Mouse (Mus musculus) heart, embryonic 13.5 days (tissue): ENCODE results near the gene Cdk4. TPM values are rescaled to one million over a fixed set of nuclear protein-coding genes. Genes with fewer than 3 reads are reported as not detected.

ENCODE experiments used
- ATAC-seq: fragments of 200-750 bp; cut with Nextera tagmentation; 2 replicates; pipeline ENCODE4 v1.8.0; 2017; ENCODE audit warnings: moderate TSS enrichment; ENCODE audit not compliant: insufficient number of reproducible peaks, low FRiP score, low TSS enrichment; ENCODE audit errors: extremely low read depth
- H3K27ac ChIP-seq: fragments of 300-500 bp; sonication (generic); replicated peaks from 2 replicates; pipeline ENCODE4 v1.5.1; 2015; ENCODE audit warnings: moderate library complexity, mild to moderate bottlenecking, inconsistent platforms
- H3K27me3 ChIP-seq: fragments of 300-500 bp; sonication (generic); replicated peaks from 2 replicates; pipeline ENCODE4 v1.6.1; 2015; ENCODE audit warnings: mild to moderate bottlenecking, inconsistent platforms
- H3K36me3 ChIP-seq: fragments of 300-500 bp; sonication (generic); 2 replicates; pipeline ENCODE4 v1.6.1; 2015; ENCODE audit warnings: mild to moderate bottlenecking, inconsistent platforms
- H3K4me1 ChIP-seq: fragments of 300-500 bp; sonication (generic); 2 replicates; pipeline ENCODE4 v1.6.1; 2015; ENCODE audit warnings: inconsistent platforms
- H3K4me2 ChIP-seq: fragments of 300-500 bp; sonication (generic); 2 replicates; pipeline ENCODE4 v1.6.1; 2015; ENCODE audit warnings: inconsistent platforms, mild to moderate bottlenecking, moderate library complexity
- H3K4me3 ChIP-seq: fragments of 300-500 bp; sonication (generic); 2 replicates; pipeline ENCODE4 v1.5.1; 2015; ENCODE audit warnings: moderate library complexity, mild to moderate bottlenecking, inconsistent platforms
- H3K9ac ChIP-seq: fragments of 300-500 bp; sonication (generic); 2 replicates; pipeline ENCODE4 v1.6.1; 2015; ENCODE audit warnings: inconsistent platforms, mild to moderate bottlenecking, moderate library complexity
- H3K9me3 ChIP-seq: fragments of 300-500 bp; sonication (generic); 2 replicates; pipeline ENCODE4 v1.6.1; 2016; ENCODE audit warnings: inconsistent platforms
- WGBS: fragments of 180-500 bp; shearing (Covaris S2); methylation state at CpG from one replicate; pipeline ENCODE4 v1.1.7; 2015; ENCODE audit warnings: mixed read lengths; 5-methylcytosine and 5-hydroxymethylcytosine counted together
- polyA plus RNA-seq: library from polyadenylated mRNA; unstranded; fragments of >200 nt; fragmentation: Nextera tagmentation; extraction: Ambion mirVana; gene quantifications from 2 replicates; pipeline ENCODE4 v1.2.1, GENCODE M21; 2015

Cdk4 gene
- polyA plus RNA-seq, 1 experiment from 2014 or later = 1,002 TPM

GRCm38 (mm10) chr10:127090560-127091411 lies 27.5 kb downstream of the Cdk4 start:
- WGBS = 8% methylated on average over 57 of the region's 57 CpGs
- Histone ChIP-seq H3K4me1 (peaks cover 29% of the 10 kb centered on the region), H3K4me2 (peak overlapping the region; percentile 43), H3K9me3 (no peaks in the 10 kb centered on the region), H3K27ac (no peak overlapping the region), H3K27me3 (peaks cover 78% of the 10 kb centered on the region), H3K36me3 (peaks cover 5% of the 10 kb centered on the region; the same call in 1 of the 2 replicates), H3K9ac (no peak overlapping the region), H3K4me3 (peak overlapping the region; percentile 31)
- no peak for ATAC-seq

GRCm38 (mm10) chr10:127091507-127092396 lies 28.4 kb downstream of the Cdk4 start:
- Histone ChIP-seq H3K4me2 (peak overlapping the region; percentile 43), H3K9me3 (no peaks in the 10 kb centered on the region), H3K36me3 (peaks cover 15% of the 10 kb centered on the region), H3K4me1 (peaks cover 29% of the 10 kb centered on the region), H3K4me3 (peak overlapping the region; percentile 31), H3K27ac (no peak overlapping the region), H3K27me3 (peaks cover 73% of the 10 kb centered on the region), H3K9ac (no peak overlapping the region)
- ATAC-seq = no peak
- WGBS = 13% methylated on average over 51 of the region's 51 CpGs

- peaks cover 25% of the 10 kb centered on the region for H3K36me3 ChIP-seq
- WGBS = 41% methylated on average over 4 of the region's 4 CpGs
- no peak overlapping the region for H3K9ac ChIP-seq
- H3K9me3 ChIP-seq = no peaks in the 10 kb centered on the region
- no peak overlapping the region for H3K27ac ChIP-seq
- ATAC-seq = no peak
- H3K27me3 ChIP-seq = peaks cover 63% of the 10 kb centered on the region
- no peak overlapping the region for H3K4me3 ChIP-seq
- peaks cover 29% of the 10 kb centered on the region for H3K4me1 ChIP-seq
- H3K4me2 ChIP-seq = no peak overlapping the region
These were observed 29.4 kb downstream of the Cdk4 start for GRCm38 (mm10) chr10:127092742-127093141.

GRCm38 (mm10) chr10:127094382-127094802 lies 31.1 kb downstream of the Cdk4 start:
- WGBS = 32% methylated on average over 7 of the region's 7 CpGs
- Histone ChIP-seq H3K36me3 (peaks cover 41% of the 10 kb centered on the region), H3K27ac (0 out of 2 replicates have a peak overlapping the region, but pooled peaks have one; percentile 2), H3K4me2 (no peak overlapping the region), H3K9me3 (no peaks in the 10 kb centered on the region), H3K4me3 (no peak overlapping the region), H3K9ac (no peak overlapping the region), H3K4me1 (peaks cover 29% of the 10 kb centered on the region), H3K27me3 (peaks cover 46% of the 10 kb centered on the region)
- no peak for ATAC-seq

- H3K4me2 ChIP-seq = no peak overlapping the region
- H3K9ac ChIP-seq = no peak overlapping the region
- H3K4me1 ChIP-seq = peaks cover 15% of the 10 kb centered on the region
- H3K9me3 ChIP-seq = no peaks in the 10 kb centered on the region
- no peak overlapping the region for H3K27ac ChIP-seq
- peaks cover 5% of the 10 kb centered on the region for H3K27me3 ChIP-seq
- no peak overlapping the region for H3K4me3 ChIP-seq
- H3K36me3 ChIP-seq = peaks cover 48% of the 10 kb centered on the region
- no peak for ATAC-seq
- WGBS = 72% methylated on average over 20 of the region's 20 CpGs
These were observed 35.2 kb downstream of the Cdk4 start for GRCm38 (mm10) chr10:127098514-127098913.

- Histone ChIP-seq H3K27me3 (no peaks in the 10 kb centered on the region), H3K9ac (no peak overlapping the region), H3K9me3 (no peaks in the 10 kb centered on the region), H3K36me3 (peaks cover 48% of the 10 kb centered on the region), H3K27ac (no peak overlapping the region), H3K4me1 (peaks cover 12% of the 10 kb centered on the region), H3K4me3 (no peak overlapping the region), H3K4me2 (no peak overlapping the region)
- WGBS = 74% methylated on average over 10 of the region's 10 CpGs
- no peak for ATAC-seq
These were observed 35.9 kb downstream of the Cdk4 start for GRCm38 (mm10) chr10:127099191-127099590.

DNA sequence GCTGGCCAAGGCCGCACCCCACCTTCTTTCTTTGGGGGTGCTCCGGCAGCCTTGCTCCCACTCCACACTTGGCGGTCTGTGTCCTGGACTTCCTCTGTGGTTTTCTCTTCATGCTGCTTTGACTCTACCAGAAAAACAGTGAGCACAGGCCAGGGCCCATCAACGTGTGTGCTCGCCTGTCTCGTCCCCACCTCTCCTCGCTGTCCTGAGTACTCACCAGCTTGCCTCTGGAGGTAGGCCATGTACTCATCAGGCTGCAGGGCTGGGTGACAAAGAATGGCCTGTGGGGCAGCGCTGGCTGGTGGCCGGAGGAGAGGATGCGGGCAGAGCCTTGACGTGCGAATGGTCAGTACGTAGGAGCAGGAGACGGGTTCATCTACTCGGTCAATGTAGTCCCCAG lies 36.5 kb downstream of the Cdk4 start:
- WGBS = 91% methylated on average over 15 of the region's 15 CpGs

GRCm38 (mm10) chr10:127100414-127100813 lies 37.1 kb downstream of the Cdk4 start:
- Histone ChIP-seq H3K4me1 (peaks cover under 1% of the 10 kb centered on the region; the same call in 1 of the 2 replicates), H3K4me2 (no peak overlapping the region), H3K9ac (no peak overlapping the region), H3K27me3 (no peaks in the 10 kb centered on the region), H3K36me3 (peaks cover 49% of the 10 kb centered on the region), H3K9me3 (no peaks in the 10 kb centered on the region), H3K27ac (no peak overlapping the region), H3K4me3 (no peak overlapping the region)
- 67% methylated on average over 8 of the region's 8 CpGs for WGBS
- ATAC-seq = no peak

More for the DNA sequence above, 36.5 kb downstream of the Cdk4 start:
- H3K27me3 ChIP-seq = no peaks in the 10 kb centered on the region
- H3K4me3 ChIP-seq = no peak overlapping the region
- peaks cover 6% of the 10 kb centered on the region for H3K4me1 ChIP-seq
- no peak overlapping the region for H3K9ac ChIP-seq
- peaks cover 48% of the 10 kb centered on the region for H3K36me3 ChIP-seq
- no peak overlapping the region for H3K27ac ChIP-seq
- H3K9me3 ChIP-seq = no peaks in the 10 kb centered on the region
- H3K4me2 ChIP-seq = no peak overlapping the region
- ATAC-seq = no peak

- WGBS = 77% methylated on average over 6 of the region's 6 CpGs
- Histone ChIP-seq H3K9me3 (no peaks in the 10 kb centered on the region), H3K4me1 (no peaks in the 10 kb centered on the region), H3K27ac (no peak overlapping the region), H3K4me3 (no peak overlapping the region), H3K27me3 (no peaks in the 10 kb centered on the region), H3K9ac (no peak overlapping the region), H3K36me3 (peaks cover 46% of the 10 kb centered on the region), H3K4me2 (no peak overlapping the region)
- ATAC-seq = no peak
These were observed 37.8 kb downstream of the Cdk4 start for GRCm38 (mm10) chr10:127101151-127101550.

DNA sequence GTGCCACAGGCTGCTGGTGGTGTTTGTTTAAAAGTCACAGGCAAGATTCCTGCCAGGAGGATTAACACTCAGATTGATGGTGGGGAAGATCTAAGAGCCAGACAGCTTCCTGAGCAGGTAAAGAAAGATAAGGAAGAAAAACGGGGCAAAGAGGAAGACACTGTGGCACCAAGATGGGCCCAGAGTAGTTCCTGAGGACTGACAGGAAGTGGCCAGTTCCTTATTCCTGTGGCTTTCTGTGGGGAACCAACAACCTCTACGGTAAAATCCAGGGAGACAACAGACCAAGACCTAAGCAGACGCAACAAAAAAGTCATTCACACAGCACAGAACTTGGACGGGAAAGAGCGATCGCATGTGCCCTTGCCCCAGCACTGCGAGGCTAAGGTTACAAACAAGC lies 40.3 kb downstream of the Cdk4 start:
- Histone ChIP-seq H3K27me3 (no peaks in the 10 kb centered on the region), H3K4me3 (no peak overlapping the region), H3K9ac (no peak overlapping the region), H3K9me3 (no peaks in the 10 kb centered on the region), H3K4me1 (no peaks in the 10 kb centered on the region), H3K4me2 (no peak overlapping the region), H3K36me3 (peaks cover 33% of the 10 kb centered on the region), H3K27ac (no peak overlapping the region)
- no peak for ATAC-seq
- WGBS = 72% methylated on average over 7 of the region's 7 CpGs

DNA sequence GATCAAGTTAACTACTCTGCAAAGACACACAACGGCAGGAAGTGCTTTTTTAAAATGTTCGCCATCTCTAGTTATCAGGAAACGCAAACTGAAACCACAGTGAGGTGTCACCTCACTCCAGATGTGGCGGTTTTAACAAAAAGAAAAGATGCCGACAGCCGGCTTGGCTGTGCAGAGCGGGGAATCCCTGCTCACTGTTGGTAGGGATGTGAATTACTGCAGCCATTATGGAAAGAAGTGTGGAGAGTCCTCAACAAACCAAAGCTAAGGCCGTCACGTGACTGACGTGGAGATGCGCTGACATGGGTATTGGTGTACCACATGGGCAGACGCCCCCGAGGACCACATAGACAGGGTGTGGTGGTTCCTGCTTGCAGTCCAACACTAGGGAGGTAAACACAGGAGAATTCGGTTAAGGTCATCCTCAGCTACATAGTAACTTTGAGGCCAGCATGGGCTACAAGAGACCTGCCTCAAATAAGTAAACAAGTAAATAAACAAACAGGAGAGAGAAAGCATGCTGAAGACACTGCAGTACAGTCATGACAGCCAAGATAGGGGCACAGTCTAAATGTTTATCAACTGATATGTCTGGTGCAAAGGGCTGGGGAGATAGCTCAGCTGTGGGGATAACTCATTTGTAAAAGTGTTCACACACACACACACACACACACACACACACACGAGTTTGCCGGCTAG lies 44.4 kb downstream of the Cdk4 start:
- no peak overlapping the region for H3K27ac ChIP-seq
- H3K9ac ChIP-seq = no peak overlapping the region
- no peak overlapping the region for H3K4me2 ChIP-seq
- 83% methylated on average over 16 of the region's 16 CpGs for WGBS
- H3K4me3 ChIP-seq = no peak overlapping the region
- ATAC-seq = no peak
- no peaks in the 10 kb centered on the region for H3K27me3 ChIP-seq
- H3K36me3 ChIP-seq = peaks cover 34% of the 10 kb centered on the region
- no peaks in the 10 kb centered on the region for H3K4me1 ChIP-seq
- no peaks in the 10 kb centered on the region for H3K9me3 ChIP-seq
